Mouse (Mus musculus) spleen, adult 2 months (tissue): ENCODE results near the gene Trpc7.

ENCODE experiments used
- CTCF ChIP-seq: fragments of 200-500 bp; IDR thresholded peaks from 2 replicates; pipeline ENCODE4 v1.5.1; 2011; ENCODE audit warnings: mild to moderate bottlenecking, inconsistent platforms; ENCODE audit not compliant: insufficient read depth, insufficient read length, insufficient replicate concordance; ENCODE audit errors: extremely low read depth
- POLR2A ChIP-seq: fragments of 200-500 bp; IDR thresholded peaks from 2 replicates; pipeline ENCODE4 v1.6.1; 2011; ENCODE audit warnings: low read depth, low read length, inconsistent platforms

GRCm38 (mm10) chr13:56741691-56742090 lies 154.1 kb downstream of the Trpc7 start:
- TF ChIP-seq CTCF (no peak), POLR2A (no peak)
